Mouse (Mus musculus) liver, embryonic 14.5 days (tissue): ENCODE measurements around the gene 2810408A11Rik.

Source experiments
- CTCF ChIP-seq: IDR thresholded peaks from 2 replicates; pipeline ENCODE4 v1.5.1; 2016; ENCODE audit warnings: antibody characterized with exemption, low read depth, control low read depth
- EP300 ChIP-seq: IDR thresholded peaks from 2 replicates; pipeline ENCODE4 v1.6.1; 2016; ENCODE audit warnings: antibody characterized with exemption, low read depth

DNA sequence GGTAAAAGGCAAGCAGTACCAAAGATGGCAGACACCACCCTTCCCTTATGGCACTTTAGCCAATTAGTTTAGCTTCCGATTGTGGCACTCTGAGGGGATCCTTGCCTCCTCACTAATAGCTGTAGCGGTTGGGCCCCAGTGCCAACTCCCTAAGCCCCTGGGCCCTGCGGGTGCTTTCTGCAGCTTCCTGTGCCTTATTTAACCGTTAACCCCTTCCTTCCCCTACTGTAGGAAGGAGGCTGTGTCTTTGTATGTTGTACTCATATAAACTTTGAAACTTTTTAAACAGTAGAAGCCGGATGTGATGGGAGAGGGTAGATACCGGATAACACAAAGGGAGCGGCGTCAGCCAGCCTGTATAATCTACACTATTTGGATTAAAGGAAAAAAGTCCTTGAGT, 50.0 kb downstream of the 2810408A11Rik start:
- TF ChIP-seq CTCF (no peak), EP300 (no peak)
